Mouse (Mus musculus) C2C12 (cell line): ENCODE data around the gene Rp9. TPM values are rescaled to one million over a fixed set of nuclear protein-coding genes. Genes with fewer than 3 reads are reported as not detected.

ENCODE experiments used
- H3K27me3 ChIP-seq: one replicate; pipeline ENCODE4 v1.6.1; 2011; ENCODE audit not compliant: control insufficient read depth, insufficient read depth, insufficient read length
- H3K36me3 ChIP-seq: one replicate; pipeline ENCODE4 v1.6.1; 2011; ENCODE audit not compliant: control insufficient read depth, insufficient read depth
- H3K4me3 ChIP-seq: one replicate; pipeline ENCODE4 v1.5.1; 2011; ENCODE audit warnings: mild to moderate bottlenecking, control low read depth; ENCODE audit not compliant: poor library complexity, insufficient read depth, severe bottlenecking
- H3K79me2 ChIP-seq: one replicate; pipeline ENCODE4 v1.6.1; 2011; ENCODE audit not compliant: control insufficient read depth, insufficient read depth
- H3K79me3 ChIP-seq: one replicate; pipeline ENCODE4 v1.6.1; 2011; ENCODE audit warnings: low read depth, control low read depth
- H3ac ChIP-seq: one replicate; pipeline ENCODE3; 2011; ENCODE audit warnings: low read depth; ENCODE audit not compliant: control insufficient read depth, insufficient read length
- CEBPB ChIP-seq: IDR thresholded peaks from one replicate; pipeline ENCODE4 v1.6.1; 2011; ENCODE audit warnings: low read depth, mild to moderate bottlenecking, control low read depth, moderate library complexity
- CTCF ChIP-seq: IDR thresholded peaks from one replicate; pipeline ENCODE4 v1.5.1; 2011; ENCODE audit not compliant: control insufficient read depth, insufficient read depth, insufficient read length
- FOSL1 ChIP-seq: IDR thresholded peaks from one replicate; pipeline ENCODE4 v1.8.0; 2011; ENCODE audit warnings: mild to moderate bottlenecking, low read length; ENCODE audit not compliant: poor library complexity, insufficient read depth, severe bottlenecking
- MAX ChIP-seq: IDR thresholded peaks from one replicate; pipeline ENCODE4 v1.6.1; 2011; ENCODE audit warnings: mild to moderate bottlenecking, control low read depth
- MYOD1 ChIP-seq: IDR thresholded peaks from one replicate; pipeline ENCODE4 v1.6.1; 2011; ENCODE audit warnings: low read depth; ENCODE audit not compliant: control insufficient read depth, insufficient read length
- MYOG ChIP-seq: IDR thresholded peaks from one replicate; pipeline ENCODE4 v1.6.1; 2011; ENCODE audit not compliant: control insufficient read depth, insufficient read length; ENCODE audit errors: extremely low read depth
- USF1 ChIP-seq: IDR thresholded peaks from one replicate; pipeline ENCODE4 v1.6.1; 2011; ENCODE audit warnings: low read depth, mild to moderate bottlenecking, control low read depth, moderate library complexity
- polyA plus RNA-seq: library from polyadenylated mRNA; unstranded; fragments of >200 nt; fragmentation: generic; extraction: Trizol; gene quantifications from one replicate; pipeline ENCODE4 v1.2.1, GENCODE M21; 2012; ENCODE audit warnings: missing spikeins

Rp9 gene
- polyA plus RNA-seq, 1 experiment: 58.5 TPM

DNA sequence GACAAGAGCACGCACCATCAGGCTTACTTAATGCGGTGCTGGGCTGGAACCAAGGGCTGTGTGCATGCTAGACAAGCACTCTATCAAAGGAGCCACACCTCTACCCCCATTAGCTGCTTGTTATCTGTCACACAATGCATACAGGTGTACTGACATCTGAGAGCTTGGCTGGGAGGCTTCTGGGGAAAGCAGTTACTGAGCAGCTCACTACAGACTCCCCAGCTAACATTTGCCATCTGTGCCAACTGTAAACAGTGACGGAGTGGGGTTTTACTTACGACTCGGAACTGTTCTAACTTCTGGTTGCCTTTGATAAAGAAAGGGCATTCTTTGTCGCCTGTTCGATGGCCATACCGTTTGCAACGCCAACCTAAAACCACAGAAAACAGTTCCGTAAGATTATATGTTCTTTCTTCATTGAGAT lies 16.0 kb downstream of the Rp9 start:
- no peaks in the 10 kb centered on the region for H3K79me2 ChIP-seq
- H3ac ChIP-seq: no peak overlapping the region
- H3K36me3 ChIP-seq: peaks cover 49% of the 10 kb centered on the region
- H3K4me3 ChIP-seq: no peak overlapping the region
- TF ChIP-seq USF1: no peak
- no peak for TF ChIP-seq MYOD1
- TF ChIP-seq CTCF: no peak
- no peak for TF ChIP-seq MAX
- TF ChIP-seq MYOG: no peak
- TF ChIP-seq CEBPB: no peak
- no peak for TF ChIP-seq FOSL1
- H3K79me3 ChIP-seq: no peaks in the 10 kb centered on the region
- H3K27me3 ChIP-seq: no peaks in the 10 kb centered on the region

DNA sequence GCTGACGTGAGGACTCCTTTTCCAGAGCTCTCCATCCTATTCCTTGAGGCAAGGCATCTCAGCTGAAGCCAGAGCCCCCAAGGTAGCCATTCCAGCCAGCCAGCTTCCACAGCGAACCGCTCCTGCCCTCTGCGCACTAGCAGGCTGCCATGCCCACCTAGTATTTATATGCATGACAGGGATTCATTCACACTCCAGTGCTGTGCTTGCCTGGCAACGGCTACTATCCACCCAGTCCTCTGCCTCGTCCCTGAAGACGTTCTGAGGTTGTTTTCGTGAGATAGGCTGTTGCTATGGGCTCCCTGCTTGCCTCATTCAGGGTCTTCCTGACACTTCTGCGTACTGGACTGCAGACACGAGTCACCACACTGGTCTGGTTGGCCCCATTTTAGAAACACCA lies 16.8 kb downstream of the Rp9 start:
- Histone ChIP-seq H3K79me3 (no peaks in the 10 kb centered on the region), H3K36me3 (peaks cover 55% of the 10 kb centered on the region), H3K4me3 (no peak overlapping the region), H3ac (no peak overlapping the region), H3K79me2 (no peaks in the 10 kb centered on the region), H3K27me3 (no peaks in the 10 kb centered on the region)
- TF ChIP-seq CTCF (no peak), MAX (no peak), CEBPB (no peak), FOSL1 (no peak), MYOG (no peak), USF1 (no peak), MYOD1 (no peak)

DNA sequence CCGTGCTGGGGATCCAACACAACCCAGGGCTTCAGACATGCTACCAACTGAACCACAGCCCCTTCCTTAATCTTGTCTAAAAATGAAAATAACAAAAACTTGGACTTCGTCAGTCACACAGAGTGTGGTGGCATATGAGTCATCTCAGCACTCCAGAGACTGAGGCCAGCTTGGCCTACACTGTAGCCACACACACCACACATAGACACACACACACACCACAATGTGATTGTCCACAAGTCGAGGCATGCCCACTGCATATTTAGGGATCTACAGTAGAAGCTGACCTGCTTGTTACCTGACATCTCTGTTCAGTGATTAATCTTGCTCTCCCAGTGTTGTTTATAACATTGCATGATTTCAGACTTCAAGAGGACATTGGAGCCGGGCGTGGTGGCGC lies 20.3 kb downstream of the Rp9 start:
- TF ChIP-seq MYOG: no peak
- no peak for TF ChIP-seq USF1
- no peak for TF ChIP-seq MYOD1
- no peak for TF ChIP-seq CEBPB
- TF ChIP-seq FOSL1: no peak
- TF ChIP-seq CTCF: no peak
- no peak for TF ChIP-seq MAX
- no peak overlapping the region for H3K4me3 ChIP-seq
- no peaks in the 10 kb centered on the region for H3K79me2 ChIP-seq
- no peaks in the 10 kb centered on the region for H3K27me3 ChIP-seq
- H3K79me3 ChIP-seq: no peaks in the 10 kb centered on the region
- no peak overlapping the region for H3ac ChIP-seq
- H3K36me3 ChIP-seq: peaks cover 37% of the 10 kb centered on the region

DNA sequence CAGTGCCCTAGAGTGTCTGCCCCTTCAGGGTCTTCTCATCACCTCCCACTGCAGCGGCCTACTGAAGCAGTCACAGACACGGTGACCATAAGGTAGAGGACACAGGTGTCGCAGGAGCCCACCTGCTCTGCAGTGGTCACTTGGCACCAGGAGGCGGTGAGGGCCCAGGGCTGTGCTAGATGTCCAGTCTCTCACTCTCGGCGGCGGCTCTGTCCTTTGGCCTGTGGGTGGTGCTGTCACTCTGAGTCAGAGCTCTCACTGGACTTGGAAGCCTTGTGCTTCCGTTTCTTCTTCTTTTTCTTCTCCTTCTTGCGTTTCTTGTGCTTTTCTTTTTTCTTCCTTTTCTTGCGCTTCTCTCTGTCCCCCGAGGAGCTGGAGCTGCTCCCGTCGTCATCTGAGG lies 21.1 kb downstream of the Rp9 start:
- H3K27me3 ChIP-seq: no peaks in the 10 kb centered on the region
- no peaks in the 10 kb centered on the region for H3K79me2 ChIP-seq
- no peak overlapping the region for H3K4me3 ChIP-seq
- TF ChIP-seq MAX (no peak), CEBPB (no peak), USF1 (no peak), FOSL1 (no peak), MYOD1 (no peak), CTCF (no peak), MYOG (no peak)
- peaks cover 30% of the 10 kb centered on the region for H3K36me3 ChIP-seq
- no peaks in the 10 kb centered on the region for H3K79me3 ChIP-seq
- H3ac ChIP-seq: no peak overlapping the region

DNA sequence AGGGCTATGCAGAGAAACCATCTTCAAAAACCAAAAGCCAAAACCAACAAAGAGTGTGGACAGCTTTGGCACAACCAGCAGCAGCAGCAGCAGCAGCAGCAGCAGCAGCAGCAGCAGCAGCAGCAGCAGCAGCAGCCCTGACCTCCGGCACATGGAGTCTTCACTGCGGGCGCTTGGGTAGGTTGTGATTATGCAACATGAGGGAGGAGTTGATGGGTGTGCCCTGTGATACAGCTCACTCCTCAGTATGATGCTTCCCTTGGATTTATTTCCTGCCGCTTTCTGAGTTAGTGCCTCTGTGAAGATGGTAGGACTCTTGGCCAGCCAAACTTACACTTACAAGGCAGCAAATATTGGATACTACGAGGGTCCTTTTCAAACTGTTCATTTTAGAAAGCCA lies 22.3 kb downstream of the Rp9 start:
- Histone ChIP-seq H3K27me3 (no peaks in the 10 kb centered on the region), H3K79me2 (no peaks in the 10 kb centered on the region), H3K79me3 (no peaks in the 10 kb centered on the region), H3ac (no peak overlapping the region), H3K36me3 (peaks cover 22% of the 10 kb centered on the region), H3K4me3 (no peak overlapping the region)
- TF ChIP-seq MYOG (no peak), CEBPB (no peak), USF1 (no peak), CTCF (no peak)

DNA sequence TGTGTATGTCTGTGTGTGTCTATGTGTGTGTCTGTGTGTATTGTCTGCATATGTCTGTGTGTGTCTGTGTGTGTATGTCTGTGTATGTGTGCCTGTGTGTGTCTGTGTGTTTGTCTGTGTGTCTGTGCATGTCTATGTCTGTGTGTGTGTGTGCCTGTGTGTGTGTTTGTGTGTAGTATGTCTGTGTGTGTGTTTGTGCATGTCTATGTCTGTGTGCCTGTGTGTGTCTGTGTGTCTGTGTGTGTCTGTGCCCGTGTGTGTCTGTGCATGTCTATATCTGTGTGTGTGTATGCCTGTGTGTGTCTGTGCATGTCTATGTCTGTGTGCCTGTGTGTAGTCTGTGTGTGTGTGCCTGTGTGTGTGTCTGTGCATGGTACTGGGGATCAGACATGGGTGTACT lies 24.4 kb downstream of the Rp9 start:
- Histone ChIP-seq H3K79me3 (no peaks in the 10 kb centered on the region), H3K36me3 (peaks cover 19% of the 10 kb centered on the region), H3ac (no peak overlapping the region), H3K27me3 (no peaks in the 10 kb centered on the region), H3K4me3 (no peak overlapping the region), H3K79me2 (no peaks in the 10 kb centered on the region)
- TF ChIP-seq MYOD1 (no peak), FOSL1 (no peak)
